13 mouse cellular contexts compared by ENCODE assay signal in genomic region chr8:128424626-128425333, GRCm38 (mm10).
DNase-seq lines count a peak whose midpoint lies in the region; ATAC-seq and TF ChIP-seq lines count a peak whose summit lies in the region.
"Had no signal": no experiment of that assay in that cellular context is flagged by ENCODE, and none has a peak within 500 bp of the region (broad histone marks: within the 10 kb centered on the region; RNA-seq: fewer than 3 reads in every experiment).

No protein-coding gene starts in this region.

- no peak overlapping the region for H3K4me2 ChIP-seq in kidney, embryonic 14.5 days (replicated peaks; ENCODE audit: low read depth, low read length)
- no peak overlapping the region for H3K4me2 ChIP-seq in liver, embryonic 11.5 days
- no peak overlapping the region for H3K4me2 ChIP-seq in stomach, postnatal 0 days (replicated peaks; ENCODE audit: low read depth)
- H3K4me2 ChIP-seq: forebrain, embryonic 13.5 days; lung, embryonic 15.5 days; midbrain, embryonic 12.5 days had no signal

- H3K9me3 ChIP-seq in kidney, embryonic 14.5 days (ENCODE audit: control insufficient read depth, low read length), result no peaks in the 10 kb centered on the region
- H3K9me3 ChIP-seq in liver, embryonic 11.5 days (ENCODE audit: control insufficient read depth, low read length), result no peaks in the 10 kb centered on the region
- no peaks in the 10 kb centered on the region for H3K9me3 ChIP-seq in stomach, postnatal 0 days (ENCODE audit: control insufficient read depth, low read length)
- H3K9me3 ChIP-seq in forebrain, embryonic 10.5 days, result no peaks in the 10 kb centered on the region
- H3K9me3 ChIP-seq: forebrain, embryonic 13.5 days; lung, embryonic 15.5 days; midbrain, embryonic 12.5 days had no signal

- H3K9ac ChIP-seq in kidney, embryonic 14.5 days (ENCODE audit: low read depth, low read length), result no peak overlapping the region
- no peak overlapping the region for H3K9ac ChIP-seq in liver, embryonic 11.5 days (ENCODE audit: low read depth, low read length)
- no peak overlapping the region for H3K9ac ChIP-seq in stomach, postnatal 0 days (ENCODE audit: low read length)
- H3K9ac ChIP-seq: forebrain, embryonic 13.5 days; lung, embryonic 15.5 days; midbrain, embryonic 12.5 days had no signal

- WGBS in kidney, embryonic 14.5 days, result 25% methylated on average over 7 of the region's 7 CpGs
- 63% methylated on average over 7 of the region's 7 CpGs for WGBS in kidney, adult 2 months
- WGBS in liver, embryonic 11.5 days, result 74% methylated on average over 7 of the region's 7 CpGs
- 46% methylated on average over 7 of the region's 7 CpGs for WGBS in stomach, postnatal 0 days
- WGBS in forebrain, embryonic 10.5 days, result 73% methylated on average over 7 of the region's 7 CpGs

- no peak for TF ChIP-seq EP300 in stomach, postnatal 0 days (optimal IDR thresholded peaks at IDR 0.05)

- peaks cover 45% of the 10 kb centered on the region for H3K36me3 ChIP-seq in kidney, embryonic 14.5 days (ENCODE audit: control insufficient read depth, insufficient read depth, low read length)
- H3K36me3 ChIP-seq in kidney, adult 2 months (ENCODE audit: control insufficient read depth, insufficient read depth, low read length), result peaks cover 7% of the 10 kb centered on the region
- H3K36me3 ChIP-seq in liver, embryonic 11.5 days (ENCODE audit: control insufficient read depth, insufficient read depth, low read length), result no peaks in the 10 kb centered on the region; the same call in 1 of the 2 replicates
- no peaks in the 10 kb centered on the region for H3K36me3 ChIP-seq in stomach, postnatal 0 days (ENCODE audit: control insufficient read depth, insufficient read depth, low read length)
- no peaks in the 10 kb centered on the region for H3K36me3 ChIP-seq in forebrain, embryonic 10.5 days (replicated peaks)
- H3K36me3 ChIP-seq: midbrain, embryonic 12.5 days had no signal

- TF ChIP-seq CTCF in kidney, adult 2 months (conservative IDR thresholded peaks at IDR 0.05; ENCODE audit: insufficient read depth, insufficient read length, low read depth, low read length), result no peak
- TF ChIP-seq CTCF in stomach, postnatal 0 days (IDR thresholded peaks at IDR 0.05; ENCODE audit: low read depth), result no peak

- peak overlapping the region; percentile 15; the same call in 1 of the 2 replicates for H3K27ac ChIP-seq in kidney, embryonic 14.5 days (ENCODE audit: low read depth, low read length)
- no peak overlapping the region for H3K27ac ChIP-seq in kidney, adult 2 months (ENCODE audit: insufficient read depth, low read depth, low read length)
- H3K27ac ChIP-seq in liver, embryonic 11.5 days (ENCODE audit: low read depth, low read length), result no peak overlapping the region
- H3K27ac ChIP-seq in stomach, postnatal 0 days (replicated peaks), result no peak overlapping the region
- no peak overlapping the region for H3K27ac ChIP-seq in forebrain, embryonic 10.5 days
- H3K27ac ChIP-seq: forebrain, embryonic 13.5 days; lung, embryonic 15.5 days; midbrain, embryonic 12.5 days had no signal

- no peak for DNase-seq in kidney, adult 2 months
- peak; percentile 62 for DNase-seq in forelimb bud, embryonic 11.5 days (ENCODE audit: low read depth, low spot score)
- no peak for DNase-seq in liver, embryonic 11.5 days (ENCODE audit: low spot score)
- peak; percentile 31 for DNase-seq in stomach, postnatal 0 days (ENCODE audit: low spot score)
- no peak for DNase-seq in spleen, postnatal 36 days (ENCODE audit: low spot score in 2 of 2)
- no peak for DNase-seq in gastrocnemius, postnatal 14 days
- no peak for DNase-seq in forebrain, embryonic 10.5 days (ENCODE audit: extremely low spot score, low spot score)
- DNase-seq: cerebellum, adult 18-20 months; thymus, adult 2 months had no signal

- peak; percentile 94 for ATAC-seq in kidney, embryonic 14.5 days (ENCODE audit: low FRiP score, low TSS enrichment)
- 0 out of 2 replicates have a peak, but pooled peaks have one; percentile 39 for ATAC-seq in liver, embryonic 11.5 days (replicated peaks; ENCODE audit: low FRiP score)
- peak; percentile 74; the same call in 1 of the 2 replicates for ATAC-seq in stomach, postnatal 0 days (ENCODE audit: low FRiP score, low TSS enrichment)
- ATAC-seq: forebrain, embryonic 13.5 days had no signal

- no peak for TF ChIP-seq POLR2A in kidney, adult 2 months (IDR thresholded peaks at IDR 0.05; ENCODE audit: low read depth, low read length)

- no peaks in the 10 kb centered on the region for H3K27me3 ChIP-seq in kidney, embryonic 14.5 days (ENCODE audit: control insufficient read depth, insufficient read depth, low read length)
- H3K27me3 ChIP-seq in kidney, adult 2 months (replicated peaks; ENCODE audit: control insufficient read depth, insufficient read depth, low read length), result no peaks in the 10 kb centered on the region
- H3K27me3 ChIP-seq in liver, embryonic 11.5 days (replicated peaks; ENCODE audit: control insufficient read depth, insufficient read depth, low read length), result no peaks in the 10 kb centered on the region
- H3K27me3 ChIP-seq in stomach, postnatal 0 days (ENCODE audit: control insufficient read depth, insufficient read depth, low read length), result no peaks in the 10 kb centered on the region
- H3K27me3 ChIP-seq in forebrain, embryonic 10.5 days (ENCODE audit: poor library complexity, severe bottlenecking), result no peaks in the 10 kb centered on the region; the same call in 1 of the 2 replicates
- H3K27me3 ChIP-seq: forebrain, embryonic 13.5 days; lung, embryonic 15.5 days; midbrain, embryonic 12.5 days had no signal

- H3K4me1 ChIP-seq in kidney, embryonic 14.5 days (ENCODE audit: control insufficient read depth, insufficient read depth, low read length), result peaks cover 6% of the 10 kb centered on the region; the same call in 1 of the 2 replicates
- 0 out of 2 replicates have a peak, but pooled peaks cover 10% of the 10 kb centered on the region for H3K4me1 ChIP-seq in kidney, adult 2 months (ENCODE audit: control insufficient read depth, insufficient read depth, low read length)
- no peaks in the 10 kb centered on the region for H3K4me1 ChIP-seq in liver, embryonic 11.5 days (replicated peaks; ENCODE audit: control insufficient read depth, insufficient read depth, low read length)
- no peaks in the 10 kb centered on the region for H3K4me1 ChIP-seq in stomach, postnatal 0 days (replicated peaks; ENCODE audit: control insufficient read depth, insufficient read depth)
- peaks cover 6% of the 10 kb centered on the region; the same call in 1 of the 2 replicates for H3K4me1 ChIP-seq in forebrain, embryonic 10.5 days
- H3K4me1 ChIP-seq: forebrain, embryonic 13.5 days; lung, embryonic 15.5 days had no signal

- intact Hi-C loops in gastrocnemius, postnatal 14 days (cut with DNase I; ENCODE audit: low total_unique reads), result no loop called here

- no peak overlapping the region for H3K4me3 ChIP-seq in kidney, embryonic 14.5 days (ENCODE audit: low read length)
- no peak overlapping the region for H3K4me3 ChIP-seq in kidney, adult 2 months (ENCODE audit: insufficient read depth, low read depth, low read length)
- H3K4me3 ChIP-seq in liver, embryonic 11.5 days (ENCODE audit: low read depth, low read length), result no peak overlapping the region
- H3K4me3 ChIP-seq in stomach, postnatal 0 days (ENCODE audit: low read depth, low read length), result no peak overlapping the region
- no peak overlapping the region for H3K4me3 ChIP-seq in forebrain, embryonic 10.5 days
- H3K4me3 ChIP-seq: forebrain, embryonic 13.5 days; lung, embryonic 15.5 days; midbrain, embryonic 12.5 days had no signal

Comparison
In these comparisons a context has a peak if more than half of its experiments do, and no peak if none do; other contexts are left out.
1. ATAC-seq: peak in every context shown above with its lines; median percentile 94 in kidney, embryonic 14.5 days; 74 in stomach, postnatal 0 days; 39 in liver, embryonic 11.5 days.
2. DNase-seq: peak in forelimb bud, embryonic 11.5 days (single experiment) and stomach, postnatal 0 days (single experiment); none in kidney, adult 2 months (single experiment), liver, embryonic 11.5 days (single experiment), spleen, postnatal 36 days (0 of 2), gastrocnemius, postnatal 14 days (single experiment) and forebrain, embryonic 10.5 days (single experiment).